Mouse (Mus musculus): ENCODE results near the gene Rtn2.

DNA sequence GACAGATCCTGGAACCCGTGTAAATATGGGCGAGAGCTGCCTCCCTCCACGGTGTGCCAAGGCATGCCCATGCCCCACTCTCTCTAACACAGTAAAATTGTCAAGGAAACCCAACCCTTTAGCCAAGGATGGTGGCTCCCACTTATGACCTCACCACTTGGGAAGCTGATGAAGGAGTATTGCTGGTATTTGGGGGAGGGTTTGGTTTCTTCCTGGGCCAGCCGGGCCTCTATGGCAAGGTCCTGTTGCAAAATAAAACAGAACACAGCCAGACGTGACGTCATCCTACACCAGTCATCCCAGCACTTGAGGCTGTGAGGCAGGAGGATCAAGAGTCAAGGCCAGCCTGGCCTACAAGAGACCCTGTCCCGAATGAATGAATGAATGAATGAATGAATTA lies 56.2 kb downstream of the Rtn2 start:
- no peak for TF ChIP-seq CTCF (IDR thresholded peaks at IDR 0.05; ENCODE audit: borderline replicate concordance, insufficient read depth, low read depth, low read length)
- no peak for TF ChIP-seq POLR2A (IDR thresholded peaks at IDR 0.05; ENCODE audit: borderline replicate concordance, insufficient read depth, low read length)

Measured in cerebellum, adult 2 months (tissue).